Comparison of ENCODE assay signal across 8 mouse cellular contexts in genomic region chr9:7836905-7837805, GRCm38 (mm10). TPM values are rescaled to one million over a fixed set of nuclear protein-coding genes. Genes with fewer than 3 reads are reported as not detected.
A peak's percentile ranks its signal among the peaks of the same experiment; 100 is the strongest.
DNase-seq lines count a peak whose midpoint lies in the region; ATAC-seq and TF ChIP-seq lines count a peak whose summit lies in the region.

TSS of gene Birc2 (minus strand) at chr9:7837064.

- peaks cover 2% of the 10 kb centered on the region; the same call in 1 of the 2 replicates for H3K36me3 ChIP-seq in ES-E14 (ENCODE audit: control insufficient read depth, insufficient read depth, low read length, poor library complexity, severe bottlenecking)
- H3K36me3 ChIP-seq in forebrain, embryonic 15.5 days = peaks cover 4% of the 10 kb centered on the region; the same call in 1 of the 2 replicates

- peak; percentile 97 for ATAC-seq in forebrain, embryonic 15.5 days (replicated peaks)
- peak; percentile 88 for ATAC-seq in neutrophil, adult 5-6 weeks (ENCODE audit: extremely low read depth, insufficient number of reproducible peaks, low FRiP score, poor library complexity, severe bottlenecking)

- intact Hi-C loops in heart, postnatal 25 days (cut with DNase I) = loop anchor here (1.0 to 5.0 kb wide), 2 partner anchors 35 to 73 kb away; partner anchors contain the start of genes Birc3 and Tmem123

- no peaks in the 10 kb centered on the region for H3K27me3 ChIP-seq in forebrain, embryonic 15.5 days

- H3K9ac ChIP-seq in ES-E14 (ENCODE audit: insufficient read depth, low read depth, low read length, poor library complexity, severe bottlenecking) = peak within 1 kb of the TSS; percentile 90
- H3K9ac ChIP-seq in forebrain, embryonic 15.5 days (replicated peaks) = peak within 1 kb of the TSS; percentile 78

- H3K4me3 ChIP-seq in ES-E14 (ENCODE audit: insufficient read depth in 1 of 2, low read depth in 1 of 2, low read length in 2 of 2, poor library complexity in 1 of 2, severe bottlenecking in 1 of 2) = peak within 1 kb of the TSS; percentile 79
- H3K4me3 ChIP-seq in forebrain, embryonic 15.5 days = peak within 1 kb of the TSS; percentile 55
- peak within 1 kb of the TSS; percentile 88 for H3K4me3 ChIP-seq in lung, adult 2 months (replicated peaks; ENCODE audit: extremely low read depth, low read depth, low read length)

- H3K4me1 ChIP-seq in ES-E14 (ENCODE audit: control insufficient read depth in 2 of 2, insufficient read depth in 2 of 2, low read length in 2 of 2, poor library complexity in 1 of 2) = peaks cover 1 to 2% of the 10 kb centered on the region in 2 experiments; a peak in 2 of 4 replicates
- peaks cover 33% of the 10 kb centered on the region for H3K4me1 ChIP-seq in forebrain, embryonic 15.5 days
- peaks cover 4% of the 10 kb centered on the region; the same call in 1 of the 2 replicates for H3K4me1 ChIP-seq in lung, adult 2 months (ENCODE audit: control insufficient read depth, insufficient read depth, low read length)

- H3K9me3 ChIP-seq in ES-E14 (ENCODE audit: control insufficient read depth, insufficient read depth, low read depth, low read length) = no peaks in the 10 kb centered on the region
- no peaks in the 10 kb centered on the region for H3K9me3 ChIP-seq in forebrain, embryonic 15.5 days

- TF ChIP-seq CTCF in lung, adult 2 months (IDR thresholded peaks at IDR 0.05; ENCODE audit: insufficient read depth, low read length) = no peak

- peak within 1 kb of the TSS; percentile 97 for H3K27ac ChIP-seq in ES-E14 (ENCODE audit: insufficient read depth, low read depth, low read length, poor library complexity, severe bottlenecking)
- H3K27ac ChIP-seq in forebrain, embryonic 15.5 days (replicated peaks) = peak within 1 kb of the TSS; percentile 98

- WGBS in forebrain, embryonic 15.5 days = under 1% methylated on average over 68 of the region's 68 CpGs
- WGBS in lung, adult 2 months = under 1% methylated on average over 68 of the region's 68 CpGs

- in situ Hi-C loops in ES-E14 (cut with MboI; ENCODE audit: low sequenced_read_pairs in 2 of 2, unreplicated experiment in 2 of 2) = no loop called here

- peak; percentile 95 for DNase-seq in ES-E14 (ENCODE audit: low read depth, low spot score)
- peak; percentile 97 for DNase-seq in cerebellum, adult 11-12 months
- DNase-seq in heart, postnatal 25 days (ENCODE audit: low spot score) = peak; percentile 92
- peak; percentile 91 to 97 for DNase-seq in layer of hippocampus, adult 18-20 months (ENCODE audit: low spot score in 2 of 2)
- DNase-seq in lung, adult 2 months = peak; percentile 93
- DNase-seq in thymus, adult 18-20 months = peak; percentile 90 to 94

- peak within 1 kb of the TSS; percentile 66 for H3K4me2 ChIP-seq in forebrain, embryonic 15.5 days (replicated peaks)

- peak; percentile 88; the same call in 1 of the 2 replicates for TF ChIP-seq POLR2A in lung, adult 2 months (IDR thresholded peaks at IDR 0.05; ENCODE audit: borderline replicate concordance, extremely low read depth, low read depth, low read length)

TF ChIP-seq in ES-E14, 5 proteins besides CTCF, POLR2A, EP300 and RAD21:
- TF ChIP-seq MAFK (IDR thresholded peaks at IDR 0.05; ENCODE audit: insufficient read depth, low read depth, low read length) = no peak
- no peak for TF ChIP-seq ZC3H11A (IDR thresholded peaks at IDR 0.05; ENCODE audit: borderline replicate concordance, low read depth, low read length)
- TF ChIP-seq CHD2 (IDR thresholded peaks at IDR 0.05; ENCODE audit: low read depth, low read length) = no peak
- peak; percentile 68; the same call in 1 of the 2 replicates for TF ChIP-seq HCFC1 (IDR thresholded peaks at IDR 0.05; ENCODE audit: borderline replicate concordance, insufficient read depth, low read length)

RNA-seq across cellular contexts. Expression of gene Birc2, which starts in this region (rescaled TPM):
- total RNA-seq in ES-E14 (2012; rRNA removed) = 27.4 and 30.5 TPM in 2 replicates
- polyA plus RNA-seq in forebrain, embryonic 15.5 days (2015; fragmentation: Nextera tagmentation; extraction: Ambion mirVana) = 50.9 and 51.9 TPM in 2 replicates
- 10 to 100 TPM; 23.6 to 24.8 TPM for total RNA-seq in heart, postnatal 25 days (2021)
- total RNA-seq in layer of hippocampus, adult 18-20 months (2021) = 10 to 100 TPM; 33.9 to 38.2 TPM
- polyA plus RNA-seq in lung, adult 2 months (2012; rRNA removed) = 11.1 and 15.4 TPM in 2 replicates
- 97.6 and 113 TPM in 2 replicates for total RNA-seq in neutrophil, adult 5-6 weeks (2017)

Comparison
In these comparisons a context has a peak if more than half of its experiments do, and no peak if none do; other contexts are left out.
1. Peak in every context shown above with its lines: DNase-seq, ATAC-seq, H3K4me3 ChIP-seq and H3K27ac ChIP-seq.